Mouse (Mus musculus) lung, postnatal 10 days (tissue): ENCODE results near the gene Suv39h2.

Experiments used
- DNase-seq: peaks from one replicate; pipeline ENCODE4 v3.0.0; 2021

The Suv39h2 gene

DNA sequence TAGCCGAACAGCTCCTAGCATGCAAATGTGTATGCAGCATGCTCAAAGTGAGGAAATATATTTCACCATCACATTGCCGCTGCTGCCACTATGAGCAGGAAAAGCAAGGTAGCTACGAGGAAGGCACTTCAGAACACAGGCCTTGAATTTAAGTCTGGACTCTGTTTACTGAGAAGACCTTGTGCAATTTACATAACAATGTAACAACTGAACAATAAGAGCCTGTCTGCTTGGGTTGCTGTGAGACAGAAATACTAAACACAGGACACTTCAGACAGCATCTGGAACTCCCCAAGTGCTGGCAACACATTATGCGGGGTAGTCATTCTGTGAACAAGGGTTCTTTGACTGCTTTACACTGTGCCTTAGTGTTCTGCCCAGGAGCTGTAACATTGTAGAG is 54.7 kb downstream of the Suv39h2 start:
- DNase-seq, result no peak

- peak; percentile 97 for DNase-seq
Measured at GRCm38 (mm10) chr2:3418883-3419431, 55.9 kb downstream of the Suv39h2 start.

DNA sequence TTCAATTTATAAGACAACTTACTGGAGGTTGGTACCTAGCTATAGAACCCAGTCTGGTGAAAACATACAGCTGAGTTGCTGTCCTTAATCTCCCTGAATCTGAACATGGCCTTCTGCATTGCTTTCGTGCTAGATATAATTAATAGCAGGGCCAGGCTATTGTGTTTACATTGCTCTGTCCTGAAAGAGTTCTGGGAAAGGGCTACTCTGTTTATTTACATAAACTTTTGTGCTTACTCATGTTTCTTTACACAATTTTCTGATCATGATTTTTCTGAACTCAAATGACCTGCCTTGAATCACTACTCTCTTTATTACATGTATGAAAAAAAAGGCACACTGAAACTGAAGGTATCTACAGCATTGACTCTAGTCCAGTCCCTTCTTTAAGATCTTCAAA is 59.2 kb downstream of the Suv39h2 start:
- DNase-seq, result no peak

DNA sequence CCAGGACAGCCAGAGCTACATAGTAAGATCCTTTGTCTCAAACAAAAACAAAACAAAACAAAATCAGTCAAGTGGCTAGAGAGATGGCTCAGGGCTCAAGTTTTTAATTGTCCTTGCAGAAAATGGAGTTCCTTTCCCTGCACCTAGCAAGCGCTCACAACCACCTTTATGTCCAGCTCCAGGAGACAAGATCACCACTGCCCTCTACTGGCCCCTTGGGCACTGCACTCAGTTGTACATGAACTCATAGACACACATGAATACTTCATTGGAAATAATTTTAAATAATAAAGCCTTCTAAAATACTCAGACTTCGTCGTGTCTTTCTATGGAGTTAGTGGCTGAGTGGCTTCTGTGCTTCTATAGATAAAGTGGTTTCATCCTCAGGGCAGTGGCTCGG is 60.6 kb downstream of the Suv39h2 start:
- peak; percentile 69 for DNase-seq

DNA sequence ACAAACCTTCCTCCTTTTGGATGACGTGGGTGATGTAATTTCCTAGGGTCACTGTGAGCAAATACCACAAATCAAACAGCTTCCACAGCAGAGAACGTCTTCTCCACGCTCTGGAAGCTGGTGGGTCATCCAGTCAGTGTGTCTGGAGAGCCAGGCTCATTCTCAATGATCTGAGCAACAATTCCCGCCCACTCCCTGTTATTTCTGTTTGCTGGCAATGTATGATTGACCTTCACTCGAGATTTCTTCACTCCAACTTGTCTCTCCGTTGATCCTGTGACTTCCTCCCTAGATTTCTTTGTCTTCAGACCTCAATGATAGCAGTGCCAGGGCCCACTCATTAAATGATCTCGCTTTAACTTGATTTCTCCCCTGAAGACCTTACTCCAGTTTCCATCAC is 67.1 kb downstream of the Suv39h2 start:
- no peak for DNase-seq

GRCm38 (mm10) chr2:3405981-3406380 is 68.8 kb downstream of the Suv39h2 start:
- no peak for DNase-seq
